Mouse (Mus musculus) mouse embryonic stem cell (cell line): ENCODE data around the gene Ints6l.

Experiments
- in situ Hi-C, 2 experiments: fragments of 300-500 bp; cut with MboI; formaldehyde crosslinking; loops; 1 replicate in 1 of 2; 3 replicates in 1 of 2; pipeline ENCODE4 v1.14.3; 2019 to 2020; ENCODE audit warnings: low sequenced_read_pairs in 2 of 2, low pct_unique_long_range_greater_than_20kb in 1 of 2, mixed read lengths in 1 of 2; ENCODE audit not compliant: unreplicated experiment in 1 of 2

Ints6l gene

DNA sequence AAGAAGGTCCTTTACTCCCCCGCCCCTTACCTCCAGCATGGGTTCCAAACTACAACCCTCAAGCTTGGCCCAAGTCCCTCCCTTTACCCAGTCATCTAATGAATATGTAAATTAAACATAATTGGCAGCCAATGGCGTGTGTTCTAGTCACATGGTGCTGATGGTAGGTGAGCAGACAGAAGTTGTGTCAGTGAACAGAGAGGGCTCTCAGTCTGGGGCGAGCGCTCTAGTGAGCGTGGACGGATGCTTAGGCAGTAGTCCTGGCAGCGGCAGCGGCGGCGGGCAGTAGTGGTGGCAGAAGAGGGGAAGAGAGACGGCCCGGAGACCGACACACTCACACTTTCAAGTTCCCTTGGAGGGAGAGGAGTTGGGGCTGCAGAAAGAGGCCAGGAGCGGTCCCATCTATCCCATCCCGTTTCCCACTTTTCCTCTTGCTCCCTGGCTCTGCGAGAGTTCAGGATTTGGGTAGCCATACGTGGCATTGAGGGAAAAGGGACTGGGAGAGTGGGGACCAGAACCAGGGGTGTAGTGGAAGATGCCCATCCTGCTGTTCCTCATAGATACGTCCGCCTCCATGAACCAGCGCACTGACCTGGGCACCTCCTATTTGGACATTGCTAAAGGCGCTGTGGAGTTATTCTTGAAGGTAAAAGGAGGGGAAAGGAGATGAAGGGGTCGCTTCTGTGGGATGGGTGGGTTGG is at the start of gene Ints6l:
TSS of gene Ints6l (plus strand) at position 187 of the 701 bp plus-strand sequence.
- in situ Hi-C loops = no loop called here

DNA sequence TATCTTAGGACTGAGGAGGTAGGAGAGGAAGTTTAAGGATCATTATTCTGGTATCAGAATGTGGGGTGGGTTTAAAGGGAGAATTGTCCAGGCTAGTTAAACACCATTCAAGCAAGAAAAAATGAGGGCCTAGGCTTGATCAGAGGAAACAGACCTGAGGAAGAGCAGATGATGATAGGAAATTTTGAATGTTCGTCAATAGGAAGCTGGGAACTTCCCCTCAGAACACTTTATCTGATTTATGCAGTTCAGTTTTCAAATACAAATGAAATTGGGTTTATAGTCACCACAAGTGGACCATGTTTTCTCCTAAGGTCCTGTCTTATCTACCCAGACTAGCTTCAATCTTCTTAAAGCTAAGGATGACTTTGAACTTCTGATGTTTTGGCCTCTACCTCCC is 49.2 kb upstream of the Ints6l start:
- in situ Hi-C loops = no loop called here

DNA sequence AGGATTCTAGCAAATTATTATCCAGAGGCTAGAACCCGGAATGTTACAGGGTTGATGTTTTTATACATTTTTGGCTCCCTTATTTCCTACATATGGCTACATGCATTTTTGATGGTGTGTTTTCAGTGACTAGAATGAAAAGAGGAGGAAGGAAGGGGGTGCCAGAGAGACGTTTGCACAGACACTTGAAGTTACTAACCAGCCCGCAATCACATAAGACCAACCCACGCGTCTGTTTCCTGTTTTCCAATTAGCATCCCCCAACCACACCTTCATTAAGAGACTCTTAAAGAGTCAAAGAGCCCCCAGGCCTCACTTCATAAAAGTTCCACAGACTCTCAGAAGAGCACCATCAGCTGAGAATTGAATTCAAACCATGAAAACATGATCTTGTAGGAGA is 48.5 kb upstream of the Ints6l start:
- in situ Hi-C loops = no loop called here

DNA sequence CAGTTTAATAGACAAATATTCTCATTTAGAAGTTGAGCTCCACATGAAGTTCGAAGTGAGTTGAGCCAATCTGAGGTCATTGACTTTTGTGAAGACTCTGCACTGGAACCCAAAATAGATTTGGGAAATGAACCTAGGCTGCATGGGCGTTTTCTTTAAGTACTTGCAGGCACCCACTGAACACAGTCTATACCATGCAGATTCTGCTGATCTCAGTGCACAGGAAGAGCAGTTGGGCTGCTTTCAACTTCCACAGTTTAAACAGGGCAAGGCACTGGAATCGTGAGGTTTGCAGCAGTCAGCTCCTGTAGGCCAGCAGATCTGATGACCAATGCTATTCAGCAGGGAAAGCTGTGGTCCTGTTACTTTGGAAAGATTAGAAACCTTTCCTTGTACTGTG is 38.4 kb upstream of the Ints6l start:
- in situ Hi-C loops = no loop called here

DNA sequence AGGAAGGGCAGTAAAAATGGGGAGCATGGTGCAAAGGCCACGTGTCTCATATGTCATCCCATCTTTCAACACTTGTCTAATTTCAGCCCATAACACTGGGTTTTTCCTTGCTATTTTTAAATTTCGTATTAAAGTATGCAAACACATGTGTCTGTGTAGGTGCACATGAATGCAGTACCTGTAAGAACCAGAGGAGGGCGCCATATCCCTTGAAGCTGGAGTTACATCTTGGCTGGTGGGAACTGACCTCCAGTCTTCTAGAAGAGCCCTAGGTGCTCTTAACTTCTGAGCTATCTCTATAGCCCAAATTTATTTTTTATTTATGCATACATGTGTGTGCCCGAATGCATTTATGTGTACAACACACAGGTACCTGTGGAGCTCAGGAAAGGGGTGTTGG is 37.1 kb upstream of the Ints6l start:
- in situ Hi-C loops = no loop called here

DNA sequence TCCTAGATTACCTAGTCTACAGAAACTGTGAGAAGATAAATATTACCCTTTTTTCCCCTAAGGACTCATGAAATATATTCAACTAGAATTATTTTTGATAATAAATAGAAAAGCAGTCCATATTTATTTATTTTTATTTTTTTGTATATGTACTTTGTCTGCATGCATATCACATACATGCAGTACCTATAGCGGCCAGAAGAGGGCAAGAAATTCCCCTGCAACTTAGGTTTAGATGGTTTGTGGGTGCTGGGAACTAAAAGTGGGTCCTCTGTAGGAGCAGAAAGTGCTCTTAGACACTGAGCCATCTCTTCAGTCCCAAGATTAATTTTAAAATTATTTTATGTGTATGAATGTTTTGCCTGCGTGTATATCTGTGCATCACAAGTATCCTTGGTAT is 24.1 kb upstream of the Ints6l start:
- in situ Hi-C loops = loop anchor here (10.0 kb wide), 2 partner anchors 54 to 64 kb away; no protein-coding TSS in a partner anchor

DNA sequence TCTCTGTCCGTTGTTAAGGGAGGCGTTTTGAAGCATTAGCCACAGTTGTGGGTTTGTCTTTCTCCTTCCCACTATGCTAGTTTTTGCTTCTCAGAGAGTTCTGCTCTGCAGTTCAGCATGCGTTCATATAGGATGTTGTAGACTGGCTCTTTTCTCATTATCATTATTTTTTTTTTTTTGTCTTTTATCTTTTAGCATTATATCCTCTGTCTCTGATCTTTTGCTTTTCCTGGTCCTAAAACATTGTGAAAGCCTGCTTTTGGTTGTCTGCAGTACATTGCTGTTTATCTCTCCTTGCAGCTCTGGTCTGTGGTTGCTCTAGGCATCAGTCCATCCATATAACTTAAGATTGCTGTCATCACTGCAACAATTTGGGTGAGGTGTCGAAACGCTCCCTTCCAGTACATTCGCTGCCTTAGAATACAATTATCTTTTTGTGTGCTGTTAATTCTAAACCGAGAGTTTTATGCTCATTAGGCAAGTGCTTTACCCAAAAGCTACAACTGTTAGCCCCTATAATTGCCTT is 18.8 kb upstream of the Ints6l start:
- in situ Hi-C loops = loop anchor here (10.0 kb wide), 2 partner anchors 49 to 59 kb away; no protein-coding TSS in a partner anchor

DNA sequence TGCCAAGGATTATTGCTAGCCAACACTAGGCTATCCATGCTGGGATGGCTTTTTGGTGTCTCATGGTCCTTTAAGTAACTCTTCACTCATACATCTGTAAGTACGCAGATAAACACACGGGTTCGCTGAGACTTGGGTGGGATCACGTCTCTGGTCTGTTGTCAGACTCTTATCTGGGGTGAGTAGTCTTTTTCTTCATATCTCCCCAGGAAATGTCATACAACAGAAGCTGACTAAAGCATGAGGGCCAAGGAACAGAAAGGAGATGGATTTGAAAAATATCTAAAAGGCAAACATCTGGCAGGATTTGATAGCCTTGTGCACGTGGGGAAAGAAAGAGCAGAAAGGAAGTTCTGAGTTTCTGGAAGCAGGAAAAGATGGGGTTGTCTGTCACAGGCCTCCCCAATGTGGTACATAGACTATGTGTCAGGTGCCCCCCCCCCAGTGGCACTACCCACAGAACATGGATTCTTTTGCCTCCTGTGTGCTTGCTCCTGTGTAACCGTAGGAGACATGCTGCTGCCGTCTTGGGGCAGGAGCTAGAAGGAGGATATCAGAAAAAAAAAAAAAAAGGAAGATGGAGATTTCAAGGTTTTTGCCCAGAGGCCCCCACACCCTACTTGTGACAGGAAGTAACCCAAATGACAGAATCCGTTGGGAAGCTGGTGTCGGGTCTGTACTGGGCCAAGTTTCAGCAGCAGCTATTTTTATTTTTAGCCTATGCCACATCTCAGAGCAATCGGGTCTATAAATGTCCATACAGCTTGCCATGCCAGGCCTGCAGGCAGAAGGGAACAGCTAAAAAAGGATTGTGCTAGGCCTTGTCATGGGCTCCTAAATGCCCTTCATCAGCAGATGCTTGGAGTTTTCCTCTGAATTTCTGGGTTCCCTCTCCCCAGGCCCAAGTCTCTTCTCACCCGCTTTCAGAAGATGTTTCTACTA is 7.9 kb upstream of the Ints6l start:
- in situ Hi-C loops = no loop called here

DNA sequence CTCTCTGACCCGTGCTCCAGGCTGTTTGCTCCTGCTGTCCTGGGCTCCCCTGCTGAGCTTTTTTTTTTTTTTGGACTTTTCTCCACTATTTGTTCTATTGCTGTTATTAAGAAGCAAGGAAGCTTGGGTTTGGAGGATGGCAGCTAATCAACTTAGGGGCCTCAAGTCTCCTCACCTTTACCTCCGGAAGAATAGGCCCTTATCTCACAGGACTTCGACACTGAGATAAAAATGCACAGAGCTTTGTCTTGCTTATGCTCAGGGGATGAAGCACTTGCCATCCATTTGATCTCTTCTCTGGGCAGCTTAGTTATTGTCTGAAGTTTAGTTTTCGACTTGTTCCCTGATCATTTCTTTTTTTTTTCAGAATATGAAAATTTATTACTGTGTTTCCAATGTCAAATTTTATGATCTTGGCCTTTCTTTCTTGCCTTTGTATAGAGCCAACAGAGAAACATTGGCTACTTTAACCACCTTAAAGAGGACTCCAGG is 7.1 kb upstream of the Ints6l start, which contains the start of gene Gm2174:
TSS of gene Gm2174 (plus strand) at position 442 of the 492 bp plus-strand sequence.
- in situ Hi-C loops = no loop called here

DNA sequence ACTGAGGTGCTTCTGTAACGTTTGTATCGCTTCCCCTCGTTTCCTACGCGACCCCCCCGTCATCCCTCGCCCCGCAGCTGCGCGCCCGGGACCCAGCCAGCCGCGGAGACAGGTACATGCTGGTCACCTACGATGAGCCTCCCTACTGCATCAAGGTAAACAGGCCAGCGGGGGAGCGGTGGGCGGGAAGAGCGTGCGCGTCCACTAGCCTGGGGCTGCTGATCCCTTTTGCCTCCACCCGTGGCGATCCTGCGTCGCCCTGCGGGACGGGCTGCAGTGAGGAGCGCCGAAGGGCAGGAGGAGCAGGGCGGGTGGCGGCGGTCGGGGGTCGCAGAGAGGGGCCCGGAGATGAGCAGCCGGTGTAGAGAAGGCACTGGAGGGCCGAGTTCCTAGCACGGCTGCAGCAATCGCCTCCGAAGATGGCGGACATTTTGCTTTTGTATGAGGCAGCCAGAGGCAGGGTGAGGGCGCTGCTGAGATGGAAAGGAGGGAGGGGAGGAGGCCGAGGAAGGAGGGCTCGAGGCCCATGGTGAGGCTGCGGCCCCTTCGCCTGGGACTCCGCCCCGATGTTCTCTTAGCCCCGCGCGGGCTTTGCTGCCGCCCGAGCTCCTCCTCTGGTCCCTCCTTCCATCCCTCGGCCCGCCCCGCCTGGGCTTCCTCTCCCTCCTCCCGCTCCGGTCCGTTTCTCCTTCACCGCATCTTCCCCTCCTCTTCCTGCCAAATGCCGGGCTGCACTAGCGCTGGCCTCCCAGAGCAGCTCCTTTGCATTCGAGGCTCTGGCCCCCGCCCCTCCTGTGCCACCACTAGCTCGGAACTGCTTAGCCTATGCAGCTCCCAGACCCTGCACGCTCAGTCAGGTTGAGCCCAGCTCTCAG is 952 bp downstream of the Ints6l start:
- in situ Hi-C loops = no loop called here

DNA sequence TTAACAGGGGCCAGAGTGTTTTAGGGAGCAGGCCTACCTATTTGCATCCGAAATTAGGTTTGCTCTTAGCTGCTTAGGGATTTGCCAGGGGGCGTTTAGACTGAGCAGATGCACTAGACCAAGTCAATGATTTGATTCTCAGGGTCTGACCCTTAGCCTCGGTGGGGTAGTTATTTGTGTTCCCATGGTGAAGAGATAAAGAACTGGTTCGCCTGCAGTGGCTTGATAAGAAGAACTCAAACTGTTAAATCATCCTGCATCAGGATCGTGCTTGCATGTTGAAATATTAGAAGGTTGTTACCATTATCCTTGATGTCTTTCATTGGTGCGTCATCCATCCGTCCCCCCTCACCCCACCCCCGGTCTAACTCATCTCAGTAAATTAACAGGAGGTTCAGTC is 1.7 kb downstream of the Ints6l start:
- in situ Hi-C loops = no loop called here

DNA sequence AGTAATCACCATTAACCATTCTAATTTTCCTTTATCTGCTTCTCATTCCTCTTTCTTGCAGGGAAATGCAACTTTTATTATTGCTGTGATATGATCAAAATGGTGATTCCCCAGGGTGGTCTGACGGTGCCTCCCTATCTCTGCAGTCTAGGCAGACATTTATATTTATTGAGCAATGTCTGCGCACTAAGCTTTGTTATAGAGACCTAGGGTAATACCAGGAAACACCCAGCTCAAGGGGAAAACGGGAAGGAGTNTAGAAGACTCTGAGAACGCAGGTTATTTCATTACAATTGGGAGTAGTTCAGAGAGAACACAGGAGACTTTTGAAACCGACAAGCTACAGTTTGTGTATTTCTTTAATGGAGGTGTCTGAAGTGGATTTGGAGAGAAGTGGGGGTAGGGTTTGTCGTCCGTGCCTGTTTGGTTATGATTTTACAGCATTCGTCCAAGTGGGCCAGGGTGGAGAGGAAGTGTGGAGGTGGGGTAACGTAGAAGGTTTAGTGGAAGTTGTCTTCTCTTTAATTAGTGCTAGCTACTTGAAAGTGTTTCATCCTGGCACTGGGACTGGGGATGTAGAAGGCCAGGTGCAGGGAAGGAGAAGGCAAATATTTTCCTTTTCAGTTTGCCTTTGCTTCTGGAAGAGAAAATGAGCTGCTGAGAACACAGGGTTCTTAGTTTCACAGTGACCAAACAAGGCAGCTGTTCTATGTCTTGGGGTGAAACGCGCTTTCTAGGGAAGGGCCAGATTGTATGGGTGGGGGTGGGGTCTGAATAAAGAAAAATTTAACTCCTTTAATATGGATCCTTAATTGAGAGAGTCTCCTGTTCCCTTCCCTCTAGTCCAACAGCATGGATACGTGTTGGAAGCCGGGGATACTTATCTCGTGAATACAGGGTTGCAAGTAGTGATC is 7.6 kb downstream of the Ints6l start:
- in situ Hi-C loops = no loop called here

DNA sequence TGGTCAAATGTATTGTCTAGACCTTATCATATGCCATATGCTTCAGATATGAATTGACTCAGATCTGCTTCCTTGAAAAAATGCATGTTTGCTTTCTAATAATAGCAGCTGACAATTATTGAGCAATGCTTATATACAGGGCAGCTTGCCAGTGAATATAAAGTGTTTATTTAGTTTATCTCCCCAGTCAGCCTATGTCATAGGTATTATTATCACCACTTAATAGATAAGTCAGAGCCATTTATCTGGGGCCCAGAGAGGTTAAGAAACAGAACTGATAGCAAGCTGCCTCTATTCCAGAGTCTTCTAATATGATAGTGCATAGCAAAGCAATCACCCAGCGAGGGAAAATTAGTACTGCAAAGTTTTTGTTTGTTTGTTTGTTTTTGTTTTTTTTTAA is 10.2 kb downstream of the Ints6l start:
- in situ Hi-C loops = no loop called here

DNA sequence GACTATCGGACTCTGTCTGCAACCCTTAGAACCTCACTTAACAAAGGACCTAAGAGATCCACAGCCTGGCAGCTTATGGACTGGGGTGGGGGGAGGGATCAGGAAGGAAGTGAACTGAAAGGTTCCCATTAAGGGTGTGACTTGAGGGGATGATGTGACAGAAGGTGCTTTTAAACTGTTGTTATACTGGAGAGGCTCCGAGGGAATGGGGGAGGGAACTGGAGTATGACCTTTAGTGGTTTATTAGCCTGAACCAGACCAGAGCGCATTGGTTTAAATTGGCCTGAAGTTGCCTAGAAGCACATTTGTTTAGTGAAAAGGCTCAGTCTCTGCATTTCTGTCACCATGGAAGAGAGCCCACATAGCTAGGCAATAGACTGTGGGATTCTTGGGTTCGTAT is 13.0 kb downstream of the Ints6l start:
- in situ Hi-C loops = no loop called here

DNA sequence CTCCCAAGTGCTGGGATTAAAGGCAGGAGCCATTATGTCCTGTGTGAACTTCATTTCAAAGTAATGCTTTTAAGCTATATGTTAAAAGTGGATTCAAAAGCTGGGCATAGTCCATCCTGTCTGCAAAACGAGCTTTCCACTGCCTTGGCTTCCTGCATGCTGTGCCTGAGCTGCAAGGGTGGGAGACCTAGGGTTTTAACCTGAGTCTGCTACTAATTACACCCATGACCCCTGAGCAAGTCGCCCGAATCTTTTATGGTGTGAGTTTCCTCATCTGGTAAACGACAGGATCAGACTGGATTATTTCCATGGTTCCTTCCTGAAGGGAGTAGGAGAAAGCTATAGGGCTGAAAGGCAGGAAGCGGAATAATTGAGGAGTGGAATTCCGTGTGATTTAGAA is 13.8 kb downstream of the Ints6l start:
- in situ Hi-C loops = no loop called here

DNA sequence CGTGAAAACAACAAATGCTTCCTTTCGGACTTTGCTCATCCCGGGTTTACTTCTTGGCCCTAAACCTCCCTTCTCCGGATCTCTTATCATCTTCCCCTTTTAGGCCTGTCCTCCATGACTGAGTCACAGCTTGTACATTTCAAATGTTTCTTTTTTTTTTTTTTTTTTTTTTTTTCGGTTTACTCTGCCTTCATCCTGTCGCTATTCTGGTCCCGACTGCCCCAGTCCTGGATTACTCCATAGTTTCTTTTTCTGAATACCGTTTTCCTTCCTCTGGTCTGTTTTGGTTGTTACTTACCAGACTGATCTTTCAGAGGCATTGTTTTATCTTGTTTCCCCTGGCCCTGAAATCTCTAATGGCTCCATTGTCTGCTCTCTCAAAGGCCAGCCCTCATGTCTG is 19.4 kb downstream of the Ints6l start:
- in situ Hi-C loops = no loop called here

DNA sequence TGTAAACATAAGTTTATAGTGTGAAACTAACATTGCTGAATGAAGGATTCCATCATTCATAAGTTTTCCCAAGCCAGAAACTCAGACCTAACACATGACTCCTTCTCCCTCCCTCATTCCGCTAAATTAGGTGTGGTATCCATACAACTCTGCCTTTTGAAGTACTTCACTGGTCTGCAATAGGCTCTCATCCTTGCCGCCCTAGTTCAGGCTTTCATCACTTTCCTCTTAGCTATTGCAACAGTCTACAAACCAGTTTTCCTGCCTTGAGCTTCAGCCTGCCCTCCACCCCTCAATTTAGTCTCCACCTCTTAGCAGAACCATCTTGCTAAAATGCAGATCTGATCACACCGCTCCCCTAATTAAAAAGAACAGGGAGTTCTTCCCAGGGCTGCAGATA is 22.9 kb downstream of the Ints6l start:
- in situ Hi-C loops = no loop called here
